Mouse (Mus musculus) activated CD4-positive, CD25-positive, alpha-beta regulatory T cell, adult 4 months (primary cell): ENCODE data around the gene Gapdh. TPM values are rescaled to one million over a fixed set of nuclear protein-coding genes. Genes with fewer than 3 reads are reported as not detected.
A peak's percentile ranks its signal among the peaks of the same experiment; 100 is the strongest.

ENCODE experiments used
- ATAC-seq: one replicate; pipeline ENCODE4 v1.8.0; 2017
- polyA plus RNA-seq, 2 experiments: library from polyadenylated mRNA; unstranded; fragments of 100-300 nt; shearing (Covaris generic); gene quantifications; one replicate each; pipeline ENCODE4 v1.2.1; 2017

The Gapdh gene
- polyA plus RNA-seq, 2 experiments from 2014 or later, result 300 to 540 TPM

- ATAC-seq, result no peak
Observed at GRCm38 (mm10) chr6:125148926-125149568, 17.2 kb downstream of the Gapdh start.

DNA sequence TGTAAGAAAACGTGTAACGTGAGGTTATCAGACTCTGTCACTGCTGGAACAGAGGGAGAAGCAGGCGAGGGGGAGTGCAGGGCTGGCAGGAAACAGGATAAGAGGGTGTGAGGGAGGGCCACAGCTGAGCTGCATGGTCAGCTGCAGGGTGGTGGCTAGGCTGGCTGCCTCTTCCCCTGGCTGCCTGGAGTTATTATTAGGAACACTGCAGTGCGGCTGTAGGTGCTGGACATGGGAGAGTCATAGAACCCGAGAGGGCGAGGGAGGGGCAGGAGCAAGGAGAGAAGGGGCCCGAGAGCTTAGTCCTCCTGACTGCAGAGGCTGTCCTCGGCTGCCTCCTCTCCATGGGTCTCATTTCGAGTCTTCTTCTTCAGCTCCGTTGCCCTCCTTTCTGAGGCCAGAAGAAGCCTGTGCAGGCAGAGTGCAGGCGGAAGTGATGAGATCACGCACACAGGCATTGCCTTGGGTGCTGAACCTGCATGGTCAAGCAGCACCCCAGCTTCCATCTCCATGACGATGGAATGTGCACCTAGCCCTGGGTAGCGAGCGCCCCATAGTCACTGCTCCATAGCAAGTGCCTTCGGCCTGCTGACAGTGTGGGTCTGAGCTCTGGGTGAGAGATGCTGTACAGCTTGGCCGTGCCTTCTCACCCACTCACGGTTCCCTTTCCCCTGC lies 17.9 kb downstream of the Gapdh start:
- no peak for ATAC-seq

- no peak for ATAC-seq
Observed at GRCm38 (mm10) chr6:125147329-125147728, 18.9 kb downstream of the Gapdh start.

- no peak for ATAC-seq
Observed at GRCm38 (mm10) chr6:125146797-125147196, 19.5 kb downstream of the Gapdh start.

DNA sequence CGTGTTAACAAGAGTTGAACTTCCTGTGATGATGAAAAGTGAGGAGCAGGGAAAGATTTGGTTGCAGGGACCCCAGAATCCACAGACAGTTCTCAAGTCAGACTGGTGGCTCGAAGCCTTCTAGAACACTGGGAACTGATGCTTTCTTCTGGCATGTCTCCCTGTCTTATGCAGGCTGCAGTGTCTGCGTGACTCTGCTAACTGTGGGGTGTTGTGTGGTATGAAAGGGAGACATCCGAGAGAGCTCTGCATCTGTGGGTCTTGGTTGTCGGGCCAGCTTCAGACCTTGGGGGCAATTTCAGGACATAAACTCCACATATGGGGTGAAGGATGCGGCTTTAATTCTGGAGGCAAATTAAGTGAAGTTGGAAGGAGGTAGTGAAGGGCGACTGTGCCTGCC lies 20.1 kb downstream of the Gapdh start:
- no peak for ATAC-seq

GRCm38 (mm10) chr6:125145479-125145951 lies 20.8 kb downstream of the Gapdh start:
- ATAC-seq, result no peak

DNA sequence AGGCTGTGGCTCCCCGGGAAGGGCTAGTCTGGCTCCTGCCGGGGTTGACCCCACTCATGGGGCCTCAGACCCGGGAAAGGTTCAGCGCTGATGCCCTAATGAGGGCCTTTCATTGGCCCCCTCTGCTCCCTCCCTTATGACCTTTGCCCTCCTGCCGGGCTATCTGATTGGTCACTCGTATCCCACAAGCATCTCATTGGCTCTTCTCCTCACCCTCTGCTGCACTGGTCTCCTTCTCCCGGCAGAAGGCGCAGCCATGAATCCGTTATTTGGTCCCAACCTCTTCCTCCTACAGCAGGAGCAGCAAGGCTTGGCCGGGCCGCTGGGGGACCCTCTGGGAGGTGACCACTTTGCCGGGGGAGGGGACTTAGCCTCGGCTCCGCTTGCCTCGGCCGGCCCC lies 21.3 kb downstream of the Gapdh start, which contains the start of gene Iffo1:
TSS of gene Iffo1 (plus strand) at position 241 of the 400 bp plus-strand sequence.
- ATAC-seq, result peak; percentile 100

DNA sequence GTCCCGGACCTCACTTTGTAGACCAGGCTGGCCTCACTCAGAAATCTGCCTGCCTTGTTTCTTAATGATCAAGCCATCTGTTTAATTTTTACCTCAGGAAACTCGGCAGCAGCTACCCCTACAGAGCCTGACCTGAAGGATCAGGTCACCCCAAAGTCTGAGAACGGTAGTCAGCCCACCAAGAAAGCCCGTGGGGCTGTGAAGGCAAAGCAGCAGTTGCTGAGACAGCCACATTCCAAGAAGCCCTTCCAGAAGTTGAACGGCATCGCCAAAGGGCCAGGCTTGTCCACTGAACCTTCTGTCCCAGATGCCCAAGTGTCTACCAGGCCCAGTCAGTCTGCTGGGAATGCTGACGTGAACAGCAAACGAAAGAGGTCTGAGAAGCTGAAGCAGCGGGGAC lies 22.4 kb downstream of the Gapdh start:
- ATAC-seq, result no peak

- no peak for ATAC-seq
Observed at GRCm38 (mm10) chr6:125143128-125143527, 23.1 kb downstream of the Gapdh start.

DNA sequence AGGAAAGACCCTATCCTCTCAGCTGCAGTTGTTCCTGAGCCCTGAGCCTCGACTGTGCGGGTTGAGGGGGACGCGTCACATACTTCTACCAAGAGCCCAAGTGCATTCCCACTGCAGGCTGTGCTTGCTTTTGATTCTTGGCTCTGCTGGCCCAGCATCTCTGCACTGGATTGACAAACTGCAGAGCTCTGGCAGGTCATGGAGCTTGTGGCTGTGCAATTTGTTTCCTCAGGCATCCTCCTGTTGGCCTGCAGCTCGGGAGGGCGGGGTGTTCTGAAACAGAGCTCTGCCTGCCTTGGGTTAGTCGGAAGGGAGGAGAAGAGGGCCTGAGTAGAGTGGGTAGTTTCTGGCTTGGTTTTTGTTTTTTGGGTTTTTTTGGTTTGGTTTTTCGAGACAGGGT lies 23.8 kb downstream of the Gapdh start:
- no peak for ATAC-seq

GRCm38 (mm10) chr6:125139747-125140146 lies 26.5 kb downstream of the Gapdh start:
- ATAC-seq, result no peak

- ATAC-seq, result no peak
Observed at GRCm38 (mm10) chr6:125137002-125137671, 29.1 kb downstream of the Gapdh start.

DNA sequence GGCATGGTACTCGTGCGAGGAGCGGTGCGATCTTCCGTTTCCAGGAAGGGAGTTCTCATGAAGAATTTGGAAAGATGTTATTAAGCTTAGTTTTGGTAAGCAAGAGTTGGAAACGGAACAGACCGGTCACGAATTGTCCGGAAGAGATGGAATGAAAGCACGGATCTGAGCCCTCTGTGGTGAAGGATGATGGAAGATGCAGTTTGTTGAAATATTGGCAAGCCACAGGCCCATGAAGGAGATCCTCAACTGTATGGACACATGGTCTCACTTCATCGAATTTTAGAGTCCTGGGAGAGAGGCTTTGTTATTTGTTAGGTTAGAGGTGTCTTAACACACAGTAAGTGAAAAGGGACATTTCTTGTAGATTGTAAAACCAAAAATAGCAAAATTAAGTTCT lies 33.8 kb downstream of the Gapdh start:
- ATAC-seq, result no peak

DNA sequence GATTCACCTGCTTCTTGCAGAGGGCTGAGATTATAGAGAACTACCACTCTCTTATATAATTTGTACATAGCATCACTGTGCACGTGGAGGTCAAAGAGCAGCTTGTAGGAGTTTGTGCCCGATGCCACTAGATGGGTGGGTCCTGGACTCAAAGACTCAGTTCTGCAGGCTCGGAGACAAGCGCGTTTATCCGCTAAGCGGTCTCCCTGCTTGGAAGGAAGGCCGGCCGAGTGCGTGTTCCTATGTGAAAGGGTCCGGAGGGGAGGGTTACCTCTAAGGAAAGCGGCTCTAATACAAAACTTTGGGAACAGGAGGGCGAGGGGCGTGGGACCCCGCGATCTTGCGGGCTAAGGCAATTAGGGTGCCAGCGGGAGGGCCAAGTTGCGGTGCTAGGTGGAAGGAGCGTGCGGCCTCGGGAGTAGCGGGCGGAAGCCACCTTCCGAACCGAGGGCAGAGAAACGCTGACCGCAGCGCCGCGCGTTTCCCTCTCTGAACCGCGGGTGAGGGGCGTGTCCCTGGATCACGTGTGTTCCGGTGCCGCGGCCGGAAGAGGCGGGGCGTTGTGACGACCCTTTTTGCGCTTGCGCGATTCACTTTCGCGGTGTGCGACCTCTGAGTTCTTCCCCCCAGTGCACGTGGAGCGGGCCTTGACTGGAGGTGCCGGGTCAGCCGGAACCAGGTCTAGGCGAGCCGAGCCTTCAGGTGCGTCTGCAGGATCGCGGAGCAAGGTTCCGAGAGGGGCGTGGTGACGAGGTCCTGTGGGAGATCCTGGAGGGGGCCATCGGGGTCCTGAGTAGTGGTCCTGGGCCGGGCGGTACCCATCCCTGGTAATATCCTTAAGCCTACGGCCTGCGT lies 34.7 kb downstream of the Gapdh start, which contains the start of gene Nop2:
TSS of gene Nop2 (plus strand) at position 608 of the 855 bp plus-strand sequence.
- ATAC-seq, result peak; percentile 91

GRCm38 (mm10) chr6:125129710-125130402 lies 36.4 kb downstream of the Gapdh start:
- ATAC-seq, result no peak

DNA sequence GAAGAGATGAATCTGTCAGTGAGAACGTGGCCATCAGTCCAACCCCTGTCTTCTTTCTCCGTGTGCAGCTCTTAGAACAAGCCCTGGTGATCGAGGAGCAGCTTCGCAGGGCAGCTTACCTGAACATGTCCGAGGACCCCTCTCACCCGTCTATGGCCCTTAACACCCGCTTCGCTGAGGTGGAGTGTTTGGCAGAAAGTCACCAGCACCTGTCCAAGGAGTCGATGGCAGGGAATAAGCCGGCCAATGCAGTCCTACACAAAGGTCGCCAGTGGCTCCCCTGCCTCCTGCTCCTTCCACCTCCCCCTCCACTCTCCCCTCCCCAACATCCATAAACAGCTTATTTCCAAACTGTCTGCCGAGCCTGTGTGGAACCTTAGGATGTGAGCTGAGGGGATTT lies 37.5 kb downstream of the Gapdh start:
- ATAC-seq, result no peak

DNA sequence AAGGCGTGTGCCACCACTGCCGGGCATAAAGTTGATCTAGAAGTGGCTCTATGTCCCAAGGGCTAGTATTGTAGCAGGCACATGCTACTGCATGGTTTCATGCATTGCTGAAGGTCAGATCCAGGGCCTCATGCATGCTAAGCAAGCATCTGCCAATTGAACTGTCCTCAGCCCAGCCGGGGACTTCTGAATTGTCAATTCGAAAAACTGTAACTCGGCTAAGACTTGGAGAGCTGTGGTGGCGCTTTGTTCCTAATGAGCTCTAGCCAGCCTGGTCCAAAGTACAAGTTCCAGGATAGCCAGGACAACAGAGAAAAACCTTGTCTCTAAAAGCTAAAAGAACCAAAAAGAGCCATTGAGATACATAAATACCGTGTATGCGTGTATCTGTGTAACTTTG lies 46.9 kb downstream of the Gapdh start:
- ATAC-seq, result no peak

GRCm38 (mm10) chr6:125112553-125112952 lies 53.7 kb downstream of the Gapdh start:
- no peak for ATAC-seq
